Mouse (Mus musculus): ENCODE results near the gene Matn1.

DNA sequence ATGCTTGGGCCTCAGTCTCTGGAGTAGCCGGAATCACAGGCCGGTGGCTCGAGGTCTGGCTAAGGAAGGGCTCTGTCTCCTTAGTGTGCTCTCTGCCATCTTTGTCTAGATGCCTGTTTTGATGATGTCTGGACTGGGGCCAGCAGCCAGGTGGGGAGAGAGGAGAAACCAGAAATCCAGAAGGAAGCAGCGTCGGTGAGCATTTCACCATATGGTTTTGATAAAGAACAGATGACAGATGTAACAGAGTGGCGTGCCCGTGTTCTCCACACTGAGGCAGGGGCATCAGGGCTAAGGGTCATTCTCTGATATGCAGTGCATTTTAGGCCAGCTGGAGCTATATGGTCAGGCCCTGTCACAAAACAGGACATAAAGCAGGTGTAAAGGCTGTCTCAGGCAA, 43.4 kb upstream of the Matn1 start:
- TF ChIP-seq CTCF (IDR thresholded peaks at IDR 0.05; ENCODE audit: low read depth) (no peak), EP300 (IDR thresholded peaks at IDR 0.05; ENCODE audit: low read depth) (no peak)

Measured in heart, postnatal 0 days (tissue).